Mouse (Mus musculus) spleen, embryonic (tissue): ENCODE results near the gene Naaa.

Experiments used
- CTCF ChIA-PET: fragments of 350-600 bp; sonication (Branson Sonifier 250); formaldehyde crosslinking; loops from one replicate; lab custom pipeline; 2022; lab: Charles Lee

Gene Naaa

GRCm38 (mm10) chr5:92270496-92270895 lies 7.5 kb downstream of the Naaa start:
- CTCF ChIA-PET = no interaction called here

GRCm38 (mm10) chr5:92263761-92264359 lies 14.1 kb downstream of the Naaa start:
- CTCF ChIA-PET = no interaction called here

- CTCF ChIA-PET = no interaction called here
These were observed 15.3 kb downstream of the Naaa start for GRCm38 (mm10) chr5:92262646-92263045.

GRCm38 (mm10) chr5:92256218-92256617 lies 21.8 kb downstream of the Naaa start, which contains the start of gene Ppef2:
Ppef2 (minus strand) TSS chr5:92256278.
- CTCF ChIA-PET = no interaction called here

GRCm38 (mm10) chr5:92254476-92254875 lies 23.5 kb downstream of the Naaa start:
- CTCF ChIA-PET = no interaction called here

GRCm38 (mm10) chr5:92252797-92253343 lies 25.1 kb downstream of the Naaa start:
- CTCF ChIA-PET = no interaction called here

GRCm38 (mm10) chr5:92252031-92252430 lies 25.9 kb downstream of the Naaa start:
- CTCF ChIA-PET = no interaction called here

GRCm38 (mm10) chr5:92248614-92249013 lies 29.4 kb downstream of the Naaa start:
- CTCF ChIA-PET = no interaction called here

GRCm38 (mm10) chr5:92245483-92245882 lies 32.5 kb downstream of the Naaa start:
- CTCF ChIA-PET = no interaction called here

- CTCF ChIA-PET = no interaction called here
These were observed 33.1 kb downstream of the Naaa start for GRCm38 (mm10) chr5:92244900-92245299.

- CTCF ChIA-PET = no interaction called here
These were observed 37.2 kb downstream of the Naaa start for GRCm38 (mm10) chr5:92240769-92241168.

GRCm38 (mm10) chr5:92239333-92240232 lies 38.4 kb downstream of the Naaa start:
- CTCF ChIA-PET = no interaction called here

- CTCF ChIA-PET = no interaction called here
These were observed 42.9 kb downstream of the Naaa start for GRCm38 (mm10) chr5:92234939-92235557.

GRCm38 (mm10) chr5:92233366-92233765 lies 44.6 kb downstream of the Naaa start:
- CTCF ChIA-PET = interaction anchor here (0.7 kb wide), 1 partner anchor 95 kb away, joined by 3 read pairs; no protein-coding TSS in a partner anchor

- CTCF ChIA-PET = interaction anchor here (0.5 kb wide), 1 partner anchor 1857 kb away, joined by 3 read pairs; no protein-coding TSS in a partner anchor
These were observed 46.1 kb downstream of the Naaa start for GRCm38 (mm10) chr5:92231836-92232235.

- CTCF ChIA-PET = no interaction called here
These were observed 47.7 kb downstream of the Naaa start for GRCm38 (mm10) chr5:92230306-92230705.

- CTCF ChIA-PET = no interaction called here
These were observed 48.5 kb downstream of the Naaa start for GRCm38 (mm10) chr5:92229514-92229913.

GRCm38 (mm10) chr5:92228776-92229175 lies 49.2 kb downstream of the Naaa start:
- CTCF ChIA-PET = no interaction called here

GRCm38 (mm10) chr5:92227782-92228181 lies 50.2 kb downstream of the Naaa start:
- CTCF ChIA-PET = no interaction called here

- CTCF ChIA-PET = no interaction called here
These were observed 57.6 kb downstream of the Naaa start for GRCm38 (mm10) chr5:92220287-92220902.

- CTCF ChIA-PET = no interaction called here
These were observed 58.1 kb downstream of the Naaa start for GRCm38 (mm10) chr5:92219826-92220225.
